Mouse (Mus musculus): ENCODE data around the gene Prkca. TPM values are rescaled to one million over a fixed set of nuclear protein-coding genes. Genes with fewer than 3 reads are reported as not detected.

Gene Prkca
- polyA plus RNA-seq, 1 experiment, result 43.2 TPM

DNA sequence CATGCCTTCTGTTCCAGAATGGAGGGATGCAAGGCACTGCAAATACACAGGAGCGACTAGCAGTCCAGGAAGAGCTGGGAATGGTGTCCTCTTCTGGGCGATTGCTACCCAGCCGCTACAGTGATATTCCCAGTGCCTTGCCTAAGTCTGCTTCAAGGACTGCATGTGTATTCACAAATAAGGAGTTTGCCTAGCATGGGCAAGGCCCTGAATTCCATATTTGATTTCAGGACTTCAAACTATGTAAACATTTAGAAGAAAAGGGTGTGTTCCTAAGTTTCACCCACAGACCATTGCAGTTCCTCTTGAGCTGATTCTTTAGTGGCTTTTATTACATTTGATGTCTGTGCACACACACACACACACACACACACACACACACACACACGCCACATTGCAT is 39.9 kb downstream of the Prkca start:
- TF ChIP-seq POLR2A (IDR thresholded peaks at IDR 0.05; ENCODE audit: low read depth, low read length) (no peak), CTCF (IDR thresholded peaks at IDR 0.05; ENCODE audit: borderline replicate concordance, insufficient read depth, low read length) (no peak)
- no peaks in the 10 kb centered on the region; the same call in 1 of the 2 replicates for H3K4me1 ChIP-seq (ENCODE audit: control insufficient read depth, insufficient read depth, low read length)
- no peak overlapping the region for H3K27ac ChIP-seq (ENCODE audit: insufficient read depth, low read length)
- no peak overlapping the region for H3K4me3 ChIP-seq (ENCODE audit: insufficient read depth, low read length)

DNA sequence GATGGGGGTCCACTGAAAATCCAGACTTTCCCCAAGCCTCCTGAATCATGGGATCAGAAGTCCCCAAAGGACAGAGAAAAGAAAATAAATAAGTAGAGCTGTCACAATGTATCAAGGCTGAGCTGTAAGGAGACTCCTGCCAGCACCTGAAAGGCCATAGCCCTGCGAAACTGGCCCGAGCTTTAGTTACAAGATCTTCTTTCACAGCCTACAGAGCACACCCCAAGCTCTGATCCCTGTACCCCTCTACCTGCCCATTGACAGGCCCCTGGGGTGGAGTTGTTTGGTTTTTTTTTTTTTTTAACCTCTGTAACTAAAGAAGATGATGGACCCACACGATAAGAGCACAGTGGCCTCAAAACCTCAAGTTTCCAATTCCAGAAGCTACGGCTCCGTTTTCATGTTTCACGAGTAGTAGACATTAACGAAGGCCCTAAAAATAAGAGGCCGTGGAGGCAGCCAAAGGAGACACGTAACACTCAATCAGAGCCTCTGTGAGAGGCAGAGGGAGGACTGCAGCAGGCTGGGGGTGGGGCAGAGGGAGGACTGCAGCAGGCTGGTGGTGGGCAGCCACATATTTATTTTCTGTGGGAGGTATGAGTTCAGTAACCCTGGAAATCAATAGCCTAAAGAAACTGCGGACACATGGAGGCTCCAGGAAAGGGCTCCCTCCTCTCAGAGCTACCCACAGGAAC is 41.8 kb downstream of the Prkca start:
- TF ChIP-seq CTCF (IDR thresholded peaks at IDR 0.05; ENCODE audit: borderline replicate concordance, insufficient read depth, low read length) (no peak), POLR2A (IDR thresholded peaks at IDR 0.05; ENCODE audit: low read depth, low read length) (no peak)
- no peak overlapping the region for H3K4me3 ChIP-seq (ENCODE audit: insufficient read depth, low read length)
- H3K27ac ChIP-seq (ENCODE audit: insufficient read depth, low read length), result no peak overlapping the region
- H3K4me1 ChIP-seq (ENCODE audit: control insufficient read depth, insufficient read depth, low read length), result no peaks in the 10 kb centered on the region; the same call in 1 of the 2 replicates

DNA sequence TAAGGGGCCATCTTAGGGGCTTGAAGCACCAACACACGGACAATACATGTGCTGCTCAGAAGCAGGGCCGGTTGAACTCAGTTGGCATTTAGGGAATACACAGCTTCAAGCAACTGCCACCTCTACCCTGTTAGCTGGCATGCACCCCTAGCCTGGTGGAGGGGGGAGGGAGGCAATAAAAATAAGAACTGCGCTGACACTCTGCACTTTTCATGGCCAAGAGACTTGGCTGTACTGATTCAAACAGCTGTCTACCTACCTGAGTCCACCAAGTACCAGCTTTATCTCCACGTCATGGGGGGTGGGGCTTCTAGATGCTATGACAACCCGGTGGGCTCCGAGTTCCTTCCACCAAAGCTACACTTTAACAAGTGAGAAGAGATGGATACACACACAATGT is 42.7 kb downstream of the Prkca start:
- Histone ChIP-seq H3K27ac (ENCODE audit: insufficient read depth, low read length) (no peak overlapping the region), H3K4me3 (ENCODE audit: insufficient read depth, low read length) (no peak overlapping the region), H3K4me1 (ENCODE audit: control insufficient read depth, insufficient read depth, low read length) (no peaks in the 10 kb centered on the region; the same call in 1 of the 2 replicates)
- no peak for TF ChIP-seq CTCF (IDR thresholded peaks at IDR 0.05; ENCODE audit: borderline replicate concordance, insufficient read depth, low read length)
- no peak for TF ChIP-seq POLR2A (IDR thresholded peaks at IDR 0.05; ENCODE audit: low read depth, low read length)

DNA sequence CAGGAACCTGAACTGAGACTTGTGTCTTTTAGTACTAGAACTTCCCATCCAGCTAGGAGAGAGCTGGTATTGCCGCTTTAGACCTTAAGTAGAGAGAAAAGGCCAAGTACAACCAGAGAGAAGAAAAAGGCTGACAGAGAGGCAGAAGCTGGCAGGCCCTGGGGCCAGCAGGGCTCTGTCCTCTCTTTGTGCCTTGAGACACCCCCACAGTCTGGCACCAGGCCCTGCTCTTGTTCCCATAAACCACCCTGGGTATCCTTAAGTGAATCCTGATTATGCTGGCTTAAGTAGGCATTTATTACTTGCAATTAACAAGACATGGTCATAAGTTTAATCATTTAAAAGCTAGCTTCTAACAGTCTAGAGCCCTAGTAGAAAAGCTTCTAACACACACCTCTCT is 43.3 kb downstream of the Prkca start:
- no peaks in the 10 kb centered on the region; the same call in 1 of the 2 replicates for H3K4me1 ChIP-seq (ENCODE audit: control insufficient read depth, insufficient read depth, low read length)
- no peak overlapping the region for H3K27ac ChIP-seq (ENCODE audit: insufficient read depth, low read length)
- H3K4me3 ChIP-seq (ENCODE audit: insufficient read depth, low read length), result no peak overlapping the region
- TF ChIP-seq CTCF (IDR thresholded peaks at IDR 0.05; ENCODE audit: borderline replicate concordance, insufficient read depth, low read length) (no peak), POLR2A (IDR thresholded peaks at IDR 0.05; ENCODE audit: low read depth, low read length) (no peak)

DNA sequence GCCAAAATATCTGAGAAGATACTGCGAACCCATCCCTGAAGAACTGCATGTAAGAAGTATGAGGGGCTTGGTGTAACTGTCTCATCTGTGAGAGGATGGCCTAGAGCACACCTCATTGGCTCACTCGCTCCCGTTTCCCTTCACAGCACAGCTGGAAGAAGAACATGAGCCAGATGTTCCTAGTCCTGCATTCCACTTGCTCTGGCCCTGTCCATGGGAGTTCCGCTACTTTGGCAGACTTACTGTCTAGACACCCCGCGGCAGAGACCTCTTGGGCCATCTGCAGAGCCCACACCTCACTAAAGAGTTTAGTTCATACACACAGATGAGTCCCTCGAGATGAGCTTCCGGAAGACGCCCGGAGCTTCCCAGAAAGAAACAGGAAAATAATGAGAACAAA is 43.8 kb downstream of the Prkca start:
- H3K4me3 ChIP-seq (ENCODE audit: insufficient read depth, low read length), result no peak overlapping the region
- H3K4me1 ChIP-seq (ENCODE audit: control insufficient read depth, insufficient read depth, low read length), result no peaks in the 10 kb centered on the region; the same call in 1 of the 2 replicates
- TF ChIP-seq CTCF (IDR thresholded peaks at IDR 0.05; ENCODE audit: borderline replicate concordance, insufficient read depth, low read length) (no peak), POLR2A (IDR thresholded peaks at IDR 0.05; ENCODE audit: low read depth, low read length) (no peak)

DNA sequence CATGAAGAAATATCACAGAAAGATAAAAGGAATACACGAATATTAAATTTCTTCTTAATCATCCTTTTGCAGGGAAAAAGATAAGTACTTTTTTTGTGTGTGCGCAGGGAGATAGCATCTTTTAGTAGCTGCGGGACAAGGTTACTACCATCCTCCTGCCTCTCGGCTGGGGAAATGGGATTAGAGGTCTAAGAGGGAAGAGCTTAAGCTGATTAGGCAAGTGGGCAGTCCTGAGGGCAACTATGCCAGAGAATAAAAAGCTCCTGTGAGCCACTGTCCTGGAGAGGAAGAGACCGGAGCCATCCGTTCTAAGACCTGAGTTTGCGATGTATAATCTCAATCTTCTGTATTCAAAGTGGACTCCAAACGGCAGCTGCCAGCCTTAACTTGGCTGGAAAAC is 45.8 kb downstream of the Prkca start:
- Histone ChIP-seq H3K4me1 (ENCODE audit: control insufficient read depth, insufficient read depth, low read length) (no peaks in the 10 kb centered on the region; the same call in 1 of the 2 replicates), H3K4me3 (ENCODE audit: insufficient read depth, low read length) (no peak overlapping the region), H3K27ac (ENCODE audit: insufficient read depth, low read length) (no peak overlapping the region)
- TF ChIP-seq POLR2A (IDR thresholded peaks at IDR 0.05; ENCODE audit: low read depth, low read length) (no peak), CTCF (IDR thresholded peaks at IDR 0.05; ENCODE audit: borderline replicate concordance, insufficient read depth, low read length) (no peak)

More for the DNA sequence above, 43.8 kb downstream of the Prkca start:
- H3K27ac ChIP-seq (ENCODE audit: insufficient read depth, low read length), result no peak overlapping the region

DNA sequence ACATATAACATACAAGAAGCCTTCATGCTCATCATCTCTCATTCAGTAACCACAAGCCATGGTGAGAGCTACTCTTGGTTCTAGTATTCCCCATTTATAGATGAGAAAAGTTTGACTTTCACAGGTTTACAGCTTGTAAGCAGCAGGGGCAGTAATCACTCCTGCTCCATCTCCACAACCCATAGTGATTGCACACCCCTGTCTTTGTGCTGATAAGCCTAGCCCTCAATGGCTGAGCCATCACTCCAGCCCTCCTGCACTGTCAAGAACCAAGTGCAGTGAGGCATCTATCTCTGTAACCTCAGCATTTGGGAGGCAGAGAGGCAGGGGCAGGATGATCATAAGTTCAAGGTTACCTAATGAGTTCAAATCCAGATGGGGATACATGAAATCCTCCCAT is 48.4 kb downstream of the Prkca start:
- Histone ChIP-seq H3K4me1 (ENCODE audit: control insufficient read depth, insufficient read depth, low read length) (no peaks in the 10 kb centered on the region; the same call in 1 of the 2 replicates), H3K4me3 (ENCODE audit: insufficient read depth, low read length) (no peak overlapping the region), H3K27ac (ENCODE audit: insufficient read depth, low read length) (no peak overlapping the region)
- no peak for TF ChIP-seq CTCF (IDR thresholded peaks at IDR 0.05; ENCODE audit: borderline replicate concordance, insufficient read depth, low read length)

DNA sequence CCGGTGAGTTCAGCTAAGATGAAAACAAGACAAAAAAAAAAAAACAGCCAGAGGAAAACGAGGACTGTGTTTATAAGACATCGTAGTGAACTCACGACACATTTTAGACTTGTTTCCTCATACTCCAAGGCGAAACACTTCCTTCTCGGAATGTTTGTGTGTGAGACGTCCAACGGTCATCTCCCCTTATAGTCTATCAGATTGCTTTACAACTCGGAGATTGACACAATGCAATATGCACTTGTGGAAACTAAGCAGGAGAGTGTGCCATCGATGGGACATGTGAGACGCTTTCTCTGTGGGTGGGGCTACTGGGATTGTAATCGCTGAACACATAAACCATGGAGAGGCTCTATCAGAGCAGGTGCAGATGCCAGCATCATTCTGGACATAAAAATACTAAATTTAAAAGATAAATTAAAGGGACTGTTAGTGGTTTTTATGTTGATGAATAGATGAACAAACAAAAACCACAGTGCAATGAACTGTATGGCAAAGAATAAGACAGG is 49.4 kb downstream of the Prkca start:
- Histone ChIP-seq H3K4me1 (ENCODE audit: control insufficient read depth, insufficient read depth, low read length) (no peaks in the 10 kb centered on the region; the same call in 1 of the 2 replicates), H3K27ac (ENCODE audit: insufficient read depth, low read length) (no peak overlapping the region), H3K4me3 (ENCODE audit: insufficient read depth, low read length) (no peak overlapping the region)
- no peak for TF ChIP-seq POLR2A (IDR thresholded peaks at IDR 0.05; ENCODE audit: low read depth, low read length)
- no peak for TF ChIP-seq CTCF (IDR thresholded peaks at IDR 0.05; ENCODE audit: borderline replicate concordance, insufficient read depth, low read length)

DNA sequence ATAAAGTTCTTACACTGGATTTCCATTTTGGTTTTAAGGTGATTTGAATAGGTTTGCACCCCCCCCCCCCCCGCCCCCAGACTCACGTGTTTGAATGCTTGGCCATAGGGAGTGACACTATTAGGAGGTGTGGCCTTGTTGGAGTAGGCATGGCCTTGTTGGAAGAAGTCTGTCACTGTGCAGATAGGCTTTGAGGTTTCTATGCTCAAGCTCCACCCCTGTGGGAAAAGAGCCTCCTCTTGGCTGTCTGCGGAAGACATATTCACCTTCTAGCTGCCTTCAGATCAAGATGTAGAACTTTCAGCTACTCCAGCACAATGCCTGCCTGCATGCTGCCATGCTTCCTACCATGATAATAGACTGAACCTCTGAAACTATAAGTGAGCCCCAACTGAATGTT is 49.9 kb downstream of the Prkca start:
- TF ChIP-seq CTCF (IDR thresholded peaks at IDR 0.05; ENCODE audit: borderline replicate concordance, insufficient read depth, low read length) (no peak), POLR2A (IDR thresholded peaks at IDR 0.05; ENCODE audit: low read depth, low read length) (no peak)
- Histone ChIP-seq H3K4me1 (ENCODE audit: control insufficient read depth, insufficient read depth, low read length) (no peaks in the 10 kb centered on the region; the same call in 1 of the 2 replicates), H3K4me3 (ENCODE audit: insufficient read depth, low read length) (no peak overlapping the region), H3K27ac (ENCODE audit: insufficient read depth, low read length) (no peak overlapping the region)

DNA sequence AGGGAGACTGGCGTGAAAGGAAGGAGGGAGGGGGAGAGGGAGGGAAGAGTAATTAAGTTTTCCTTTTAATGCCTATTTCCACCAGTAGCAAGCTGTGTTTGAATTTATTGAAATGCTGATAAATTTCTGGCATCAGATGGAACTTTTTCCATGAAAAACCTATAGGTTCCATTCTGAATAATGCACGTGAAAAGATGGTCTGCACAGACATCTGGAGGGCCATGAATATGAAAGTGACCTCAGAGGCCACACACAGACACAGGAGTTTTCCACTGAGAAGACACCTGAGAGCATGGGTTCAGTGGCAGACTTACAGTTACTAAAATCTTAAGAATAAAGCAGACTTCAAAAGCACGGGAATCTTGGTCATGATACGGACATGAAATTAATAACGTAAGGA is 54.5 kb downstream of the Prkca start:
- no peak for TF ChIP-seq CTCF (IDR thresholded peaks at IDR 0.05; ENCODE audit: borderline replicate concordance, insufficient read depth, low read length)
- TF ChIP-seq POLR2A (IDR thresholded peaks at IDR 0.05; ENCODE audit: low read depth, low read length), result no peak
- H3K4me1 ChIP-seq (ENCODE audit: control insufficient read depth, insufficient read depth, low read length), result no peaks in the 10 kb centered on the region; the same call in 1 of the 2 replicates
- H3K4me3 ChIP-seq (ENCODE audit: insufficient read depth, low read length), result no peak overlapping the region
- H3K27ac ChIP-seq (ENCODE audit: insufficient read depth, low read length), result no peak overlapping the region
